Mouse (Mus musculus): ENCODE measurements at regions not wholly inside any gene's neighbourhood (a gene's known extent, or its start where the extent isn't known, plus 50 kb on each side); places are given as distances from the start of the nearest gene placed in this dataset.

GRCm38 (mm10) chr4:105632581-105633358 lies 156.9 kb upstream of the Gm12728 start:
- in situ Hi-C loops (cut with MboI, MseI): no loop called here

DNA sequence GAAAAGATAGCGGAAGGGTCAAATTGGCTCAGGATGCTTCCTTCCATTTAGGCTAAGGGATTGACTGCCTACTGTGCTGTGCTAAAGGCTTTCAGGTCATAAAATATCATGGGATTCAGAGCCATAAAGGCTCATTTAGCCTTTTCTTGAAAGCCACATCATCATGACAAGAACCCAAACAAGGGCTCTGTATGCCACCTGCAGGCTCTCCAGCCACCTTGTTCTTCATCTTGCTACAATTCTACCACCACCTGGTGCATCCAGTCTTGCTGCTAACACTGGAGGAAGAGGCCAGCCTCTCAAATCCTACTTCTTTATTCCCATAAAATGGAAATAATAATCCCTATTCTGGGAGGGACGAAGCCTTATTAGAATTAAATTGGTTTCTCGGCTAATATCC lies 155.9 kb upstream of the Gm12728 start:
- in situ Hi-C loops (cut with MboI, MseI): no loop called here

DNA sequence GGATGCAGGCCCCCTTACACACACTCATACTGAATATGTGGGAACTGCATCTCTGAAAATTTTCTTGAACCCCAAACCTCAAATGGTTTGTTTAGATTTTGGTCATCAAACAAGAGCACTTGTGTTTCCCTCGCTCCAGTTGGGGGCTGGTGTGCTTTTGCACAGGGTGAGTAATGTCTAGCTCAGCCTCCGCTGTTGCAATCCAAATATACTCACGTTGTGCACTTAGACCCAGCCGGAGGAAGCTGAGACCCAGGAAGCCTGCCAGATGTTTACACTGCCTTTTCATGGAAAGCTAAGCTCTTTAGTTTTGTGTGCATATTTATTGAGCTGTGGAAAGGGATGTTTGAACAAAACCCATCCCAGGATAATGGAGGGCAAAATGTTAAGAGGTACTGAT lies 148.9 kb upstream of the Gm12728 start:
- in situ Hi-C loops (cut with MboI, MseI): no loop called here

DNA sequence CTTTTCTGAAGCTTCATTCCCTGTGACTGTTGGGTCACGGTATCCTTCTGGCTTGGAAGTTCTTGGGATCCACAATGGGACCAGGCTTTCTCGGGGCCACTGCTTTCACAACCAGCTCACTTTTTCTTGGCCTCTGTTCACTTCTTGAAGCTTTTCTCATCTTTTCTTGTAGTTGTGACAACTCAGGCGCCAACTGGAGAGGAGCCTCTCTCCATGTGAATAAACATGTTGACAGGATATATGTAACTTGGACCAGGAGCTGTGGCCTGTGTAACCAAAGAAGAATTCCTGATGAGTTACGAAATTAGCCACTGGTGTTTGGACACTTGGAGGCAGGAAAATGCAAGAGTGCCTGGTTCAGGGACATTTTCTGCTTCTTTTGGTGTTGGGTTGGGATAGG lies 148.1 kb upstream of the Gm12728 start:
- in situ Hi-C loops (cut with MboI, MseI): no loop called here

- in situ Hi-C loops (cut with MboI, MseI): no loop called here
Observed at GRCm38 (mm10) chr4:105648820-105649446, 140.7 kb upstream of the Gm12728 start.

DNA sequence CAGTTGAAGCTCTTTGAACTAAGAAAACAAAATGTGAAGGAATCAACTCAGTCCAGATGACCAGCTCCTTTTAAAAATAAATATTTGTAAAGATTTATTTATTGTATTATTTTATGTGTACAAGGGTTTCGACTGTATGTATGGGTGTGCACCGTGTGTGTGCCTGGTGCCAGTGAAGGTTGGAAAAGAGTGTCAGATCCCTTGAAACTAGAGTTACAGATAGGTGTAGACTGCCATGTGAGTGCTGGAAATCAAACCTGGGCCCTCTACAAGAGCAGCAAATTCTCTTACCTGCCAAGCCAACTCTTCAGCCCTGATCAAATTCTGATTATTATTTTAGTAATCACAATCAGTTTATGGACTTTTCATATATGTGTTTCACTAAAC lies 140.2 kb upstream of the Gm12728 start:
- in situ Hi-C loops (cut with MboI, MseI): no loop called here

- in situ Hi-C loops (cut with MboI, MseI): no loop called here
Observed at GRCm38 (mm10) chr4:105656071-105656655, 133.5 kb upstream of the Gm12728 start.

- in situ Hi-C loops (cut with MboI, MseI): no loop called here
Observed at GRCm38 (mm10) chr4:105658581-105658980, 131.1 kb upstream of the Gm12728 start.

GRCm38 (mm10) chr4:105676690-105677089 lies 113.0 kb upstream of the Gm12728 start:
- in situ Hi-C loops (cut with MboI, MseI): no loop called here

DNA sequence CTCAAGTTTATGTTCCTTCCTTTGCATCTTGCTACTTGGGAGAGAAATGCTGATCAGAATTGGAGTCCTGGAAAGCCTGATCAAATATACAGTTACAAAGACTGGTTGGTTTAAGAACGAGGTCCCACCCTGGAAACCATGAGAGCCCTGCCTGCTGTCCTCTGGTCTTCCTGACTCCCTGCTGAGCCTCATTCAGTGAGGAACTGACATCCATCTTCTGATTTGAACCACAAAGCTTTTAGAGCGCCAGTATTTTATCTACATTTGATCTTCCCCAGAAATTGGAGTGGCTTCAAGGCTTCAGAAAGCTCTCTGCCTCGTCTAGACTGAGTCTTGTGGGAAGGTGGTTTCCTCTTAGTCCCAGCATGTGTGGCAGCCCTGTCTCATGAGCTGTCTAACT lies 99.0 kb upstream of the Gm12728 start:
- in situ Hi-C loops (cut with MboI, MseI): no loop called here

GRCm38 (mm10) chr4:105692380-105692779 lies 97.3 kb upstream of the Gm12728 start:
- in situ Hi-C loops (cut with MboI, MseI): no loop called here

GRCm38 (mm10) chr4:105695895-105696294 lies 93.8 kb upstream of the Gm12728 start:
- in situ Hi-C loops (cut with MboI, MseI): no loop called here

DNA sequence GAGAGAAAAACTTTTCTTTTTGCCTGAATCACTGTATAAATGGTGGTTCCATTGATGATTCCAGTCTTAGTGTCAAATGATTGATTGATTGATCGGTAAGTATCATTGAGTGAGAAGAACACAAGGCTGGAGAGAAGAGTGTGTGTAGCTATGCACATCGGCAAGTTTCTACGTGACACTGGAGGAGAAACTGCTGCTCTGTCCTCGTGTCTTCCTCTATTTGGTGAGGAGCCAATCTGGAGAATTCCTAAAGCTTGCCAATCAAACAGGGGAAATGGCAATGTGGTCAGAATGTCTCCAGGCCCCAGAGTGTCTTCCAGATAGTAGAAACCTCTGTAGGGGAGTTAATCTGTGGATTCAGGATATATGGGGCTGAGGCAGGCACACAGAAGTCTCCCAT lies 92.5 kb upstream of the Gm12728 start:
- in situ Hi-C loops (cut with MboI, MseI): no loop called here

DNA sequence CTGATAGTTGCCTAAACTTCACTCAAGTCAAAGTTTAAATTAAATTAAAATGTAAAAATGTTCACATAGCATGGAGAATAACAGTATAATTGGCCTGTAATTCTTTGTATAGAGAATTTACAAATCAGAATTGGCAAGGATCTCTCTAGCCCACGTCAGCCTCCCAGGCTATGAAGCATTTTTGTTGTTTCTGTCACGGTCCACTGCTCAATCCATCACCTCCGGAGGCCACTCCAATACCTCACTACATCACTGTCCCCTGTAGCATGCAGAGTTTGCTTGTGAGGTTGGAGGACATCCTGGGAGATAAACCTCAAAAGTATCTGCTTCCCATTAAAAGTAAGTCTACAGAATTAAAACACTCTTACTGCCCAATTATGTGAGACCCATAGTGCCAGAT lies 87.6 kb upstream of the Gm12728 start:
- in situ Hi-C loops (cut with MboI, MseI): no loop called here

DNA sequence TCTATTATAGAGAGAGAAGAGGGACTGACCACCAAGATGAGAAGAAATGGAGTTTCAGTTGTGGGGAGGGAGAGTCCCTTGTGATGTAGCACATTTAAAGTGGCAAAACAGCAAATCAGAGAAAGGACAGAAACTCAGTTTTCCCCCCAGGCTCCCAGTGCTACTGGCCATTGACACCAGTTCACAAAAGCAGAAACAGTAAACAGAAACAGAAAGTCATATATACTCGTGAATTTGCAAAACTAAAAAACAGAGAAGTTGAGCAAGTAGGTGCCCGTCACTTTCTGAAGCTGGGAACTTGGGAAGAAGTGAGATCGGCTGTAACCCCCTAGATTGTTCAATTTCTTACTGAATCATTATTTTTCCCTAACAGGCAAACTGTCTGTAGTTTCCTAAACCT lies 86.3 kb upstream of the Gm12728 start:
- in situ Hi-C loops (cut with MboI, MseI): no loop called here

GRCm38 (mm10) chr4:105704271-105704670 lies 85.4 kb upstream of the Gm12728 start:
- in situ Hi-C loops (cut with MboI, MseI): no loop called here

- in situ Hi-C loops (cut with MboI, MseI): loop anchor here (5.0 kb wide), 1 partner anchor 101 kb away; no protein-coding TSS in a partner anchor
Observed at GRCm38 (mm10) chr4:105705996-105706395, 83.7 kb upstream of the Gm12728 start.

GRCm38 (mm10) chr4:105708080-105708796 lies 81.4 kb upstream of the Gm12728 start:
- in situ Hi-C loops (cut with MboI, MseI): loop anchor here (5.0 kb wide), 1 partner anchor 99 kb away; no protein-coding TSS in a partner anchor

GRCm38 (mm10) chr4:105713956-105714355 lies 75.7 kb upstream of the Gm12728 start:
- in situ Hi-C loops (cut with MboI, MseI): no loop called here

GRCm38 (mm10) chr4:105718080-105718479 lies 71.6 kb upstream of the Gm12728 start:
- in situ Hi-C loops (cut with MboI, MseI): no loop called here

- in situ Hi-C loops (cut with MboI, MseI): no loop called here
Observed at GRCm38 (mm10) chr4:105728696-105729095, 61.0 kb upstream of the Gm12728 start.

DNA sequence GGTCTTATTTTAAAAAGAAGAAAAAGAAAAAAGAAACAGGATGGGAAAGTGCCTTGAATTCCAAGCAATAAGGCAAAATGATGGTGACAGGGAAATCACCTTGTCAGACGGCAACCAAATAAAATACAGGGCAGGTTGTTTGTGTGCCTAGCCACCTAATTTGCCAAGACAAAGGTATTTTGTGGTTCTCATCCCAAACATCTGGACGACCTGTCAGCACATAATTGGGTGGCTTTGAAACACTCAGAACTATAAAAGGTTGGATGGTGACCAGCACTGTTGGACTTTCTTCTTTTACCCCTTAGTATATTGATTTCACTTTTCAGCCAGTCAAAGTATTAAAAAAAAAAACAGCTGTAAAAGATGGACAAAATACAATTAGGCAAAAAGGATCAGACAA lies 58.8 kb upstream of the Gm12728 start:
- in situ Hi-C loops (cut with MboI, MseI): no loop called here
